Comparison of ENCODE assay signal across 15 mouse cellular contexts in genomic region chr10:122017063-122017462, GRCm38 (mm10). TPM values are rescaled to one million over a fixed set of nuclear protein-coding genes. Genes with fewer than 3 reads are reported as not detected.
DNase-seq lines count a peak whose midpoint lies in the region; ATAC-seq and TF ChIP-seq lines count a peak whose summit lies in the region.
"Had no signal": no experiment of that assay in that cellular context is flagged by ENCODE, and none has a peak within 500 bp of the region (broad histone marks: within the 10 kb centered on the region; RNA-seq: fewer than 3 reads in every experiment).

No protein-coding gene starts in this region.

- WGBS in kidney, embryonic 14.5 days = 37% methylated on average over 5 of the region's 5 CpGs
- WGBS in kidney, adult 2 months = 49% methylated on average over 5 of the region's 5 CpGs
- 68% methylated on average over 5 of the region's 5 CpGs for WGBS in liver, embryonic 15.5 days (ENCODE audit: insufficient replicate concordance)

- no peak overlapping the region for H3K27ac ChIP-seq in kidney, embryonic 14.5 days (ENCODE audit: low read depth, low read length)
- H3K27ac ChIP-seq in kidney, adult 2 months (ENCODE audit: insufficient read depth, low read depth, low read length) = no peak overlapping the region
- H3K27ac ChIP-seq in liver, embryonic 15.5 days (replicated peaks) = 0 out of 2 replicates have a peak overlapping the region, but pooled peaks have one; percentile 9
- H3K27ac ChIP-seq: embryonic facial prominence, embryonic 12.5 days; forebrain, embryonic 15.5 days; hindbrain, postnatal 0 days; midbrain, embryonic 13.5 days; neural tube, embryonic 15.5 days had no signal

- H3K4me3 ChIP-seq in kidney, embryonic 14.5 days (ENCODE audit: low read length) = no peak overlapping the region
- no peak overlapping the region for H3K4me3 ChIP-seq in kidney, adult 2 months (ENCODE audit: insufficient read depth, low read depth, low read length)
- no peak overlapping the region for H3K4me3 ChIP-seq in liver, embryonic 15.5 days (replicated peaks)
- H3K4me3 ChIP-seq: embryonic facial prominence, embryonic 12.5 days; forebrain, embryonic 15.5 days; midbrain, embryonic 13.5 days; neural tube, embryonic 15.5 days had no signal

- H3K9ac ChIP-seq in kidney, embryonic 14.5 days (ENCODE audit: low read depth, low read length) = no peak overlapping the region
- no peak overlapping the region for H3K9ac ChIP-seq in liver, embryonic 15.5 days
- H3K9ac ChIP-seq: embryonic facial prominence, embryonic 12.5 days; forebrain, embryonic 15.5 days; midbrain, embryonic 13.5 days; neural tube, embryonic 15.5 days had no signal

- H3K36me3 ChIP-seq in kidney, embryonic 14.5 days (ENCODE audit: control insufficient read depth, insufficient read depth, low read length) = no peaks in the 10 kb centered on the region
- H3K36me3 ChIP-seq in kidney, adult 2 months (ENCODE audit: control insufficient read depth, insufficient read depth, low read length) = no peaks in the 10 kb centered on the region
- H3K36me3 ChIP-seq in liver, embryonic 15.5 days (replicated peaks) = no peaks in the 10 kb centered on the region
- H3K36me3 ChIP-seq: embryonic facial prominence, embryonic 12.5 days; forebrain, embryonic 15.5 days; midbrain, embryonic 13.5 days had no signal

- no peak for DNase-seq in kidney, adult 2 months
- peak; percentile 83 for DNase-seq in testis, postnatal 14 days (ENCODE audit: low spot score)
- no peak for DNase-seq in testis, postnatal 10 days (ENCODE audit: low spot score)
- no peak for DNase-seq in right cerebral cortex, postnatal 36 days (ENCODE audit: low spot score in 2 of 2)
- no peak for DNase-seq in right cerebral cortex, postnatal 14 days
- DNase-seq: cerebellum, adult 8-10 months; heart, postnatal 4 days; thymus, postnatal 14 days had no signal

- TF ChIP-seq CTCF in kidney, adult 2 months (conservative IDR thresholded peaks at IDR 0.05; ENCODE audit: insufficient read depth, insufficient read length, low read depth, low read length) = no peak

- no peak for TF ChIP-seq POLR2A in kidney, adult 2 months (IDR thresholded peaks at IDR 0.05; ENCODE audit: low read depth, low read length)

- peaks cover 23% of the 10 kb centered on the region for H3K4me1 ChIP-seq in kidney, embryonic 14.5 days (ENCODE audit: control insufficient read depth, insufficient read depth, low read length)
- 0 out of 2 replicates have a peak, but pooled peaks cover 4% of the 10 kb centered on the region for H3K4me1 ChIP-seq in kidney, adult 2 months (ENCODE audit: control insufficient read depth, insufficient read depth, low read length)
- peaks cover 6% of the 10 kb centered on the region for H3K4me1 ChIP-seq in liver, embryonic 15.5 days (replicated peaks)

- ATAC-seq in kidney, embryonic 14.5 days (ENCODE audit: low FRiP score, low TSS enrichment) = peak; percentile 52
- no peak for ATAC-seq in liver, embryonic 15.5 days (ENCODE audit: insufficient read depth)
- ATAC-seq: forebrain, embryonic 15.5 days; hindbrain, postnatal 0 days; midbrain, embryonic 13.5 days had no signal

- no peaks in the 10 kb centered on the region for H3K27me3 ChIP-seq in kidney, embryonic 14.5 days (ENCODE audit: control insufficient read depth, insufficient read depth, low read length)
- H3K27me3 ChIP-seq in kidney, adult 2 months (replicated peaks; ENCODE audit: control insufficient read depth, insufficient read depth, low read length) = no peaks in the 10 kb centered on the region
- no peaks in the 10 kb centered on the region for H3K27me3 ChIP-seq in liver, embryonic 15.5 days
- H3K27me3 ChIP-seq: embryonic facial prominence, embryonic 12.5 days; forebrain, embryonic 15.5 days; midbrain, embryonic 13.5 days; neural tube, embryonic 15.5 days had no signal

- no peak overlapping the region for H3K4me2 ChIP-seq in kidney, embryonic 14.5 days (replicated peaks; ENCODE audit: low read depth, low read length)
- H3K4me2 ChIP-seq in liver, embryonic 15.5 days = peak overlapping the region; percentile 13; the same call in 1 of the 2 replicates
- H3K4me2 ChIP-seq: embryonic facial prominence, embryonic 12.5 days; forebrain, embryonic 15.5 days; midbrain, embryonic 13.5 days; neural tube, embryonic 15.5 days had no signal

- no peaks in the 10 kb centered on the region for H3K9me3 ChIP-seq in kidney, embryonic 14.5 days (ENCODE audit: control insufficient read depth, low read length)
- H3K9me3 ChIP-seq in liver, embryonic 15.5 days (replicated peaks) = no peaks in the 10 kb centered on the region
- H3K9me3 ChIP-seq: embryonic facial prominence, embryonic 12.5 days; forebrain, embryonic 15.5 days; midbrain, embryonic 13.5 days; neural tube, embryonic 15.5 days had no signal

RNA-seq across cellular contexts. Expression of gene Srgap1, which starts 30.1 kb away (rescaled TPM):
- 18.7 and 20.5 TPM in 2 replicates for polyA plus RNA-seq in kidney, embryonic 14.5 days (2014; fragmentation: Nextera tagmentation; extraction: Ambion mirVana)
- polyA plus RNA-seq in kidney, adult 2 months (2012; rRNA removed) = 3.3 and 3.4 TPM in 2 replicates
- 0.98 and 1.3 TPM in 2 replicates for polyA plus RNA-seq in liver, embryonic 15.5 days (2015; fragmentation: Nextera tagmentation; extraction: Ambion mirVana)
